Mouse (Mus musculus) pancreas, adult 10 weeks (tissue): ENCODE data around the gene Kctd5. TPM values are rescaled to one million over a fixed set of nuclear protein-coding genes. Genes with fewer than 3 reads are reported as not detected.

Experiments used
- polyA plus RNA-seq: library from polyadenylated mRNA; stranded (reverse); fragments of 350-450 nt; fragmentation: Illumina TruSeq; extraction: RNeasy Lipid Tissue Mini Kit (QIAGEN cat#74804); gene quantifications from one replicate; pipeline ENCODE4 v1.2.3, GENCODE M21; 2015; ENCODE audit warnings: low read depth, low replicate concordance; ENCODE audit not compliant: insufficient read depth

Gene Kctd5
- 3.1 TPM for polyA plus RNA-seq

GRCm38 (mm10) chr17:24072919-24073696 is at the start of gene Kctd5:
Gene Kctd5, minus strand, starts transcription at chr17:24073485.

DNA sequence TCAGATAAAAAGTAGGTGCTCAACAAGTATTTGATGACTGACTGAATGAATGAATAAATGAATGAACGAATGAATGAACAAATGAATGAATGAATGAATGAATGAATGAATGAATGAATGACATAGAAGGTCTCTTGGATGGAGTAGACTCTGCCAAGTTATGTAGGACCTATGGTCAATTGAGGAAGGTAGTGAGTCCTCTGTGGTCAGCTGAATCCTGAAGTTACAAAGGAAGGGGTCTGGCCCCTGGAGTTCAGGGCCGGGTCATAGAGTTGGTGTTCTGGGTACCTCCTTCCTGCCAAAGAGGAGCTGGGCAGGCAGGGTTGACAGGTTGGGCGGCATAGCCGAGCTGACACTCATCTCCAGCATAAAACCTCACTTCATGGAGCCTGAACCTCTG is 35.4 kb downstream of the Kctd5 start, which contains the start of gene Prss27:
Gene Prss27, plus strand, starts transcription at position 301 of the 400 bp plus-strand sequence.

GRCm38 (mm10) chr17:23997901-23998300 is 75.4 kb downstream of the Kctd5 start, which contains the start of gene Prss22:
Gene Prss22, minus strand, starts transcription at chr17:23998100.

Other genes with a start within 250 kb of the Kctd5 start
- gene Elob, start 244.3 kb downstream of the Kctd5 start, polyA plus RNA-seq = 116 TPM
- gene Prss33, start 237.4 kb downstream of the Kctd5 start, polyA plus RNA-seq = not detected
- not detected for gene Prss32, start 229.6 kb downstream of the Kctd5 start, polyA plus RNA-seq
- gene Prss41, start 229.3 kb downstream of the Kctd5 start, polyA plus RNA-seq = not detected
- gene Prss21, start 205.4 kb downstream of the Kctd5 start, polyA plus RNA-seq = not detected
- not detected for gene Dcpp1, start 192.6 kb downstream of the Kctd5 start, polyA plus RNA-seq
- gene Dcpp2, start 192.6 kb downstream of the Kctd5 start, polyA plus RNA-seq = not detected
- not detected for gene Dcpp3, start 156.0 kb downstream of the Kctd5 start, polyA plus RNA-seq
- gene Sbp, start 131.8 kb downstream of the Kctd5 start, polyA plus RNA-seq = not detected
- not detected for gene Sbpl, start 118.2 kb downstream of the Kctd5 start, polyA plus RNA-seq
- gene Prss30, start 92.9 kb downstream of the Kctd5 start, polyA plus RNA-seq = not detected
- not detected for gene Prss22, start 75.4 kb downstream of the Kctd5 start, polyA plus RNA-seq
- not detected for gene Prss27, start 35.3 kb downstream of the Kctd5 start, polyA plus RNA-seq
- gene Pdpk1, start 77.4 kb upstream of the Kctd5 start, polyA plus RNA-seq = 5.4 TPM
- gene Amdhd2, start 90.3 kb upstream of the Kctd5 start, polyA plus RNA-seq = 10.6 TPM
- gene Atp6v0c, start 96.2 kb upstream of the Kctd5 start, polyA plus RNA-seq = 67.3 TPM
- gene Tbc1d24, start 132.1 kb upstream of the Kctd5 start, polyA plus RNA-seq = 3.8 TPM
- gene Ntn3, start 136.0 kb upstream of the Kctd5 start, polyA plus RNA-seq = 1.0 TPM
- gene Tedc2, start 147.4 kb upstream of the Kctd5 start, polyA plus RNA-seq = 2.9 TPM
- not detected for gene Ccnf, start 178.0 kb upstream of the Kctd5 start, polyA plus RNA-seq